Mouse (Mus musculus): ENCODE measurements around the gene 2610318N02Rik. TPM values are rescaled to one million over a fixed set of nuclear protein-coding genes. Genes with fewer than 3 reads are reported as not detected.

Gene 2610318N02Rik
- polyA plus RNA-seq, 1 experiment from 2014 or later: 17.5 TPM

DNA sequence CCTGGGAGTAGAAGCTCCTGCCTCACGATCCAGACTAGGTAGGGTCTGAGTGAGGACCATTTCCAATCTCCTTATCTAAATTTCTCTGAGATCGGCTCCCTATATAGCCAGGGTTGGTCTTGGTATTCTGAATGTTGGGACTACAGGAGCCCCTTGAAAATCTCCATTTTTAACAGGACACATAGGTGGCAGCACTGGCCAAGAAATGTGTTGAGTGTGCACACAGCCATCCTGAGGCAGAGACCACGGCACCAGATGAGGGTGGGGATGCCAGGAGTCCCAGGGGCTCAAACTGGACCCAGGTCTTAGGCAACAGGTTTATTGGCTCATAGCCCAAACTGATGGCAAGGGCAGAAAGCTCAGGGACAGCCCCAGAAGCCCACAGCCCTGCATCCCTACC lies 36.6 kb downstream of the 2610318N02Rik start:
- H3K9me3 ChIP-seq (replicated peaks; ENCODE audit: low read length): no peaks in the 10 kb centered on the region
- 78% methylated on average over 3 of the region's 3 CpGs for WGBS
- TF ChIP-seq CTCF (IDR thresholded peaks at IDR 0.05; ENCODE audit: low read depth): peak; percentile 20; the same call in 1 of the 2 replicates

DNA sequence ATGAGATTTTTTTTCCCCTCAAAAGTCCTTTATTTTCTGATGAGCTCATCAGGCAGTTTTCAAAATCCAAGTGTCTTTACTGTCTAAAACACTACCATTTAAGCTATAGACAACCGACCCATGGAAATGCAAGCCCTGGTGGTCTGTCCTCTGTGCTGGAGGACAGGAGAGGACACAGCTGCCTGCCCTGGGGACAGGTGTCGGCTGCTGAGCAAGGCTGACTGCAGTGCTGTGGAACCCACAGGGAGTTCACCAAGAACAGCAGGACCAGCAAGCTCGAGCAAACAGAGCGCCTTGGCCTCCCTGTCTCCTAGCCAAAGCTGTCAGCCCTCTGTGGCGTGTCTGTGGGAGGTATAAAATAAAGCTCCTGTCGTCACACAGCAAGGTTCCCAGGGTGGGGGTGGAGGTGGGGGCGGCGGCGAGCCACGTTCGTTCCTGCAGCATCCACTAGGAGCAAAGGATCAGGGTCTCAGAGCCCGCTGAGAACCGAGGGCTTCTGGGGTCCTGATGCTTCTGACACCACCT lies 38.2 kb downstream of the 2610318N02Rik start:
- no peak overlapping the region for H3K4me2 ChIP-seq (ENCODE audit: low read length)
- H3K4me1 ChIP-seq (replicated peaks; ENCODE audit: insufficient read depth, low read length): no peaks in the 10 kb centered on the region
- ATAC-seq (replicated peaks; ENCODE audit: low FRiP score, low read depth) (no peak), DNase-seq (ENCODE audit: low spot score) (no peak)
- WGBS: 67% methylated on average over 13 of the region's 13 CpGs
- H3K27me3 ChIP-seq (ENCODE audit: insufficient read depth, low read length): no peaks in the 10 kb centered on the region
- peaks cover 78% of the 10 kb centered on the region for H3K36me3 ChIP-seq (ENCODE audit: insufficient read depth, low read length)
- no peak overlapping the region for H3K27ac ChIP-seq
- no peak overlapping the region for H3K4me3 ChIP-seq (replicated peaks; ENCODE audit: low read depth, low read length)
- no peak overlapping the region for H3K9ac ChIP-seq (ENCODE audit: low read depth, low read length)
- TF ChIP-seq CTCF (IDR thresholded peaks at IDR 0.05; ENCODE audit: low read depth): no peak
- H3K9me3 ChIP-seq (replicated peaks; ENCODE audit: low read length): no peaks in the 10 kb centered on the region

More for the DNA sequence above, 36.6 kb downstream of the 2610318N02Rik start:
- Histone ChIP-seq H3K4me3 (replicated peaks; ENCODE audit: low read depth, low read length) (no peak overlapping the region), H3K9ac (ENCODE audit: low read depth, low read length) (no peak overlapping the region), H3K36me3 (ENCODE audit: insufficient read depth, low read length) (peaks cover 83% of the 10 kb centered on the region), H3K4me2 (ENCODE audit: low read length) (no peak overlapping the region), H3K4me1 (replicated peaks; ENCODE audit: insufficient read depth, low read length) (no peaks in the 10 kb centered on the region), H3K27me3 (ENCODE audit: insufficient read depth, low read length) (no peaks in the 10 kb centered on the region), H3K27ac (no peak overlapping the region)
- no peak for DNase-seq (ENCODE audit: low spot score)
- no peak for ATAC-seq (replicated peaks; ENCODE audit: low FRiP score, low read depth)

DNA sequence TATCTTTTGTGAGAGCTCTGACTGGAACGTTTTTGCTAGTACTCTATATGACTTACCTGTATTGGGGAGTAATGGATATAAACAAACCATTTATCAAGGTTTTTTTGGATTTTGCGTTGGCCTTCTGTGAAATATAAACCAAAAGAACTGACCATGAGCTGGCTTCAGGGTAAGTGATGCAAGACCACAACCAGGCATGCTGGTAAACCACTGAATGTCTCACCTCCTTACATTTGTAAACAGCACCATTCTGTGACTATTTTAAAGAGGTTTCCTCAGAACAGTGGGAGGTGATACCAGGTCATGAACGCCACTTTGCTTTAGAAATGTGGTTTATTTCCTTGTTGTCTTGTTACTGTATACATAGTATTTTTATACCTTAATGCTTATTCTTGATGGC lies 38.7 kb downstream of the 2610318N02Rik start:
- TF ChIP-seq CTCF (IDR thresholded peaks at IDR 0.05; ENCODE audit: low read depth): no peak
- Histone ChIP-seq H3K36me3 (ENCODE audit: insufficient read depth, low read length) (peaks cover 73% of the 10 kb centered on the region), H3K9ac (ENCODE audit: low read depth, low read length) (no peak overlapping the region), H3K4me3 (replicated peaks; ENCODE audit: low read depth, low read length) (no peak overlapping the region), H3K27me3 (ENCODE audit: insufficient read depth, low read length) (no peaks in the 10 kb centered on the region), H3K4me1 (replicated peaks; ENCODE audit: insufficient read depth, low read length) (no peaks in the 10 kb centered on the region), H3K9me3 (replicated peaks; ENCODE audit: low read length) (no peaks in the 10 kb centered on the region), H3K4me2 (ENCODE audit: low read length) (no peak overlapping the region), H3K27ac (no peak overlapping the region)
- DNase-seq (ENCODE audit: low spot score) (no peak), ATAC-seq (replicated peaks; ENCODE audit: low FRiP score, low read depth) (no peak)
- WGBS: 82% methylated on average over 3 of the region's 3 CpGs

DNA sequence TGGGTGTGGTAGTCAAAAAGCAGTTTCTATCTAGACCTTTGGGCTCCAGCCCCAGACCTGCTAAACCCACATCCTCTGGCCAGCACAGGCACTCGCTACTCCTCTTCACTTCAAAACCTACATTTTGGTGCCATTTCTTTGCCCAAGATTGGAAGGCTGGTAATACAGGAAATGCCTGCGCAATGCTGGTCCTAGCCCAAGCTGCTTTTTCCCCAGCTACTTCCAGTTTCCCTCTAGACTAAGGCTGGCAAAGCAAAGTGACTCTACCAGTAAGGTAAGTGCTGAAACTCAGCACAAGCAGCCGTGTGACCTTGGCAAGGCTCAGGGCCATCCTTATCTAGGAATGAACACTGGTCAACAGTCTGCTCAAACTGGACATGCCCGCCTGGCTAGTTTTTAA lies 39.3 kb downstream of the 2610318N02Rik start:
- no peak for TF ChIP-seq CTCF (IDR thresholded peaks at IDR 0.05; ENCODE audit: low read depth)
- no peaks in the 10 kb centered on the region for H3K9me3 ChIP-seq (replicated peaks; ENCODE audit: low read length)
- no peak for DNase-seq (ENCODE audit: low spot score)
- no peak overlapping the region for H3K9ac ChIP-seq (ENCODE audit: low read depth, low read length)
- H3K4me1 ChIP-seq (replicated peaks; ENCODE audit: insufficient read depth, low read length): no peaks in the 10 kb centered on the region
- H3K27ac ChIP-seq: 0 out of 2 replicates have a peak overlapping the region, but pooled peaks have one; percentile 8
- ATAC-seq (replicated peaks; ENCODE audit: low FRiP score, low read depth): no peak
- 93% methylated on average over 4 of the region's 4 CpGs for WGBS
- no peak overlapping the region for H3K4me2 ChIP-seq (ENCODE audit: low read length)
- no peaks in the 10 kb centered on the region for H3K27me3 ChIP-seq (ENCODE audit: insufficient read depth, low read length)
- no peak overlapping the region for H3K4me3 ChIP-seq (replicated peaks; ENCODE audit: low read depth, low read length)
- H3K36me3 ChIP-seq (ENCODE audit: insufficient read depth, low read length): peaks cover 67% of the 10 kb centered on the region

DNA sequence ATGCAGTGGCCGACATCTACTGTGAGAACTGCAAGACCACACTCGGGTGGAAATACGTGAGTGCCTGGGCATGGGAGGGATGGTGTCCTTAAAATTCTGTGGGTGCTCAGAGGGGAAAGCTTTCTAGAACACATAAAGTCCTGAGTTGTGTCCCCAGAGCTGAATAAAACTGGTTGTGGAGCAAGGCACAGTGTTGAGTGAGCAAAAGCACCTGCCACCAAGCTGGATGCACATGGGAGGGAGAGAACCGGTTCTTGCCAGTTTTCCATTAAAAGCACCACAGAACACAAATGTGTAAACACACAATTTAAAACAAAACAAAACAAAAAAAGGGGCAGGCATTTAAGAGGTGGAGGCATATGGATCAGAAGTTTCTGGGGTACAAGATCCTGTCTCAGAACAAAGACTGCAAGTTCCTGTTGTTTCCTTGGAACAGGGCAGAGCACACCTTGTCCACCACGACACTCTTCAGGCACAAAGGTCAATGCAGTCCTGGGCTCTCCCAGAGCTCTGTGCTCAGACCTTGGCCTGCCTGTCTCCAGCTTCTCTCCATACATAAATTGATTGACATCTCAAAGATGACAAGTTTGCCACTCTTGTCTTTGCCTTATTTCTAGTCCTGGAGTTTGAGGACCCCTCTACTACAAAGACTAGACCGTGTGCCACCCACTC lies 42.7 kb downstream of the 2610318N02Rik start:
- Histone ChIP-seq H3K27ac (peak overlapping the region; percentile 0; the same call in 1 of the 2 replicates), H3K27me3 (ENCODE audit: insufficient read depth, low read length) (no peaks in the 10 kb centered on the region), H3K4me1 (replicated peaks; ENCODE audit: insufficient read depth, low read length) (no peaks in the 10 kb centered on the region), H3K9me3 (replicated peaks; ENCODE audit: low read length) (no peaks in the 10 kb centered on the region), H3K9ac (ENCODE audit: low read depth, low read length) (no peak overlapping the region), H3K4me2 (ENCODE audit: low read length) (no peak overlapping the region), H3K4me3 (replicated peaks; ENCODE audit: low read depth, low read length) (no peak overlapping the region), H3K36me3 (ENCODE audit: insufficient read depth, low read length) (peaks cover 39% of the 10 kb centered on the region)
- 92% methylated on average over 6 of the region's 6 CpGs for WGBS
- DNase-seq (ENCODE audit: low spot score): no peak
- peak; percentile 34; the same call in 1 of the 2 replicates for ATAC-seq (replicated peaks; ENCODE audit: low FRiP score, low read depth)
- TF ChIP-seq CTCF (IDR thresholded peaks at IDR 0.05; ENCODE audit: low read depth): no peak

DNA sequence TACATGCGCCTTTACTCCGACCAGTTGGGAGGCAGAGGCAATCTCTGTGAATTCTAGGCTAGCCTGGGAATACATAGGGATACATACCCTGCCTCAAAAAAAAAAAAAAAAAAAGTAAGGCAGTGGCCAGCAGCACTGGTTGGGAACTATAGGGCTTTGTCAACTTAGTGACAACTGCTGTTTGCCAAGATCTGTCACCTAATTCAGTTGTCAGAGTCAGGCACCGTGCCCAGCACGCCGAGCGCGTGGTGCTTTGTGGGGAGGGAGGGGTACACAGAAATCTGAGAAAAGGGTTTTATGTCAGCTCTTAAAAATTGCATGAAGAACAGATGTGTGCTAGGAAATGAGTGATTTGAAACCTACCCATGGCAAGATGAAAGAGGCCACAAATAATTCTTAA lies 46.9 kb downstream of the 2610318N02Rik start:
- Histone ChIP-seq H3K27me3 (ENCODE audit: insufficient read depth, low read length) (no peaks in the 10 kb centered on the region), H3K4me2 (ENCODE audit: low read length) (no peak overlapping the region), H3K9me3 (replicated peaks; ENCODE audit: low read length) (no peaks in the 10 kb centered on the region), H3K4me3 (replicated peaks; ENCODE audit: low read depth, low read length) (no peak overlapping the region), H3K27ac (no peak overlapping the region), H3K36me3 (ENCODE audit: insufficient read depth, low read length) (peaks cover 10% of the 10 kb centered on the region; the same call in 1 of the 2 replicates), H3K9ac (ENCODE audit: low read depth, low read length) (no peak overlapping the region), H3K4me1 (replicated peaks; ENCODE audit: insufficient read depth, low read length) (no peaks in the 10 kb centered on the region)
- TF ChIP-seq CTCF (IDR thresholded peaks at IDR 0.05; ENCODE audit: low read depth): no peak
- ATAC-seq (replicated peaks; ENCODE audit: low FRiP score, low read depth): no peak
- DNase-seq (ENCODE audit: low spot score): no peak
- 82% methylated on average over 7 of the region's 7 CpGs for WGBS
